Mouse (Mus musculus) CH12.LX (cell line): ENCODE results near the gene AI837181. TPM values are rescaled to one million over a fixed set of nuclear protein-coding genes. Genes with fewer than 3 reads are reported as not detected.

Experiments
- DNase-seq: peaks from one replicate; pipeline ENCODE4 v3.0.0-alpha.2; 2013; ENCODE audit errors: extremely low read depth
- H3K27ac ChIP-seq: 2 replicates; pipeline ENCODE4 v1.5.1; 2012; ENCODE audit warnings: low read depth, mild to moderate bottlenecking, control low read depth, moderate library complexity; ENCODE audit not compliant: insufficient read depth
- H3K27me3 ChIP-seq: replicated peaks from 2 replicates; pipeline ENCODE3; 2012; ENCODE audit warnings: inconsistent platforms
- H3K36me3 ChIP-seq, 2 experiments: replicated peaks in 1 of 2; 2 replicates each; pipeline versions ENCODE3 to v1.6.1; 2012; ENCODE audit warnings: inconsistent platforms in 1 of 2, low read length in 1 of 2, mild to moderate bottlenecking in 1 of 2, mixed read lengths in 1 of 2, moderate library complexity in 1 of 2; ENCODE audit not compliant: control insufficient read depth in 1 of 2, insufficient read depth in 1 of 2
- H3K4me1 ChIP-seq, 2 experiments: 2 replicates each; pipeline ENCODE4 v1.6.1; 2012; ENCODE audit warnings: inconsistent platforms in 1 of 2, moderate library complexity in 1 of 2; ENCODE audit not compliant: insufficient read depth in 2 of 2, control insufficient read depth in 1 of 2
- H3K4me2 ChIP-seq: 2 replicates; pipeline ENCODE4 v1.6.1; 2012; ENCODE audit warnings: low read depth, mild to moderate bottlenecking, control low read depth; ENCODE audit not compliant: poor library complexity, insufficient read depth, severe bottlenecking
- H3K4me3 ChIP-seq, 3 experiments: fragments of 150-350 bp in 1 of 3; sonication (generic) in 1 of 3; replicated peaks in 1 of 3; 2 replicates each; pipeline versions ENCODE3 to v1.5.1; 2011 to 2012; ENCODE audit warnings: low read depth in 2 of 3, low read length in 2 of 3, mild to moderate bottlenecking in 2 of 3, moderate library complexity in 2 of 3, control low read depth in 1 of 3, improper control_type of control experiment in 1 of 3, inconsistent platforms in 1 of 3, mixed read lengths in 1 of 3; ENCODE audit not compliant: poor library complexity in 1 of 3
- H3K79me2 ChIP-seq: replicated peaks from 2 replicates; pipeline ENCODE4 v1.6.1; 2012; ENCODE audit warnings: mild to moderate bottlenecking, moderate library complexity; ENCODE audit not compliant: control insufficient read depth, poor library complexity, insufficient read depth, severe bottlenecking; ENCODE audit errors: extremely low read depth
- H3K9ac ChIP-seq: 2 replicates; pipeline ENCODE4 v1.6.1; 2012; ENCODE audit warnings: low read depth, mild to moderate bottlenecking, control low read depth, moderate library complexity; ENCODE audit not compliant: insufficient read depth
- H3K9me3 ChIP-seq: replicated peaks from 2 replicates; pipeline ENCODE3; 2012; ENCODE audit warnings: low read length, inconsistent platforms, mixed read lengths
- CHD1 ChIP-seq: IDR thresholded peaks from 2 replicates; pipeline ENCODE4 v1.6.1; 2012; ENCODE audit warnings: low read depth, low read length, improper control_type of control experiment, inconsistent platforms
- CHD2 ChIP-seq: IDR thresholded peaks from 2 replicates; pipeline ENCODE4 v1.6.1; 2011; ENCODE audit warnings: low read length, improper control_type of control experiment
- CTCF ChIP-seq, 2 experiments: IDR thresholded peaks in 1 of 2; conservative IDR thresholded peaks in 1 of 2; 2 replicates each; pipeline ENCODE4 v1.5.1; 2011 to 2012; ENCODE audit warnings: low read depth in 2 of 2, low read length in 2 of 2, improper control_type of control experiment in 1 of 2, inconsistent platforms in 1 of 2, mild to moderate bottlenecking in 1 of 2, moderate library complexity in 1 of 2
- ELF1 ChIP-seq: IDR thresholded peaks from 2 replicates; pipeline ENCODE4 v1.6.1; 2014; ENCODE audit warnings: low read depth, mild to moderate bottlenecking, inconsistent platforms, low read length, improper control_type of control experiment
- ETS1 ChIP-seq: conservative IDR thresholded peaks from 2 replicates; pipeline ENCODE4 v1.6.1; 2012; ENCODE audit warnings: low read depth, mild to moderate bottlenecking, inconsistent platforms, low read length, improper control_type of control experiment, moderate library complexity
- GABPA ChIP-seq: IDR thresholded peaks from 2 replicates; pipeline ENCODE4 v1.6.1; 2012; ENCODE audit warnings: low read depth, low read length, improper control_type of control experiment, inconsistent platforms; ENCODE audit not compliant: insufficient replicate concordance
- HCFC1 ChIP-seq: IDR thresholded peaks from 2 replicates; pipeline ENCODE4 v1.6.1; 2012; ENCODE audit warnings: low read depth, mild to moderate bottlenecking, inconsistent platforms, low read length, improper control_type of control experiment
- IRF4 ChIP-seq: IDR thresholded peaks from 2 replicates; pipeline ENCODE4 v1.6.1; 2014; ENCODE audit warnings: low read depth, mild to moderate bottlenecking, inconsistent platforms, low read length, improper control_type of control experiment
- JUN ChIP-seq: IDR thresholded peaks from 2 replicates; pipeline ENCODE4 v1.6.1; 2011; ENCODE audit warnings: low read depth, mild to moderate bottlenecking, low read length, improper control_type of control experiment, moderate library complexity; ENCODE audit not compliant: insufficient read depth
- JUND ChIP-seq: conservative IDR thresholded peaks from 2 replicates; pipeline ENCODE4 v1.6.1; 2011; ENCODE audit warnings: low read depth, low read length, improper control_type of control experiment
- KAT2A ChIP-seq: IDR thresholded peaks from 2 replicates; pipeline ENCODE4 v1.6.1; 2012; ENCODE audit warnings: low read length, improper control_type of control experiment, inconsistent platforms; ENCODE audit not compliant: insufficient replicate concordance
- MAFK ChIP-seq: IDR thresholded peaks from 2 replicates; pipeline ENCODE4 v1.6.1; 2011; ENCODE audit warnings: low read length, improper control_type of control experiment; ENCODE audit not compliant: insufficient replicate concordance
- MAX ChIP-seq: IDR thresholded peaks from 2 replicates; pipeline ENCODE4 v1.6.1; 2011; ENCODE audit warnings: low read length, improper control_type of control experiment
- MAZ ChIP-seq: IDR thresholded peaks from 2 replicates; pipeline ENCODE4 v1.6.1; 2012; ENCODE audit warnings: low read depth, mild to moderate bottlenecking, inconsistent platforms, low read length, improper control_type of control experiment, moderate library complexity
- MXI1 ChIP-seq: IDR thresholded peaks from 2 replicates; pipeline ENCODE4 v1.6.1; 2011; ENCODE audit warnings: mild to moderate bottlenecking, low read depth, low read length, improper control_type of control experiment
- MYC ChIP-seq: IDR thresholded peaks from 2 replicates; pipeline ENCODE4 v1.6.1; 2011; ENCODE audit warnings: low read depth, mild to moderate bottlenecking, improper control_type of control experiment, low read length
- NELFE ChIP-seq: IDR thresholded peaks from 2 replicates; pipeline ENCODE4 v1.6.1; 2011; ENCODE audit warnings: low read depth, low read length, improper control_type of control experiment
- NRF1 ChIP-seq: IDR thresholded peaks from 2 replicates; pipeline ENCODE4 v1.6.1; 2014; ENCODE audit warnings: low read depth, mild to moderate bottlenecking, inconsistent platforms, low read length, improper control_type of control experiment, moderate library complexity
- PAX5 ChIP-seq: IDR thresholded peaks from 2 replicates; pipeline ENCODE4 v1.6.1; 2012; ENCODE audit warnings: low read length, inconsistent platforms, mixed read lengths
- POLR2A ChIP-seq: IDR thresholded peaks from 2 replicates; pipeline ENCODE4 v1.6.1; 2011; ENCODE audit warnings: low read depth, mild to moderate bottlenecking, improper control_type of control experiment, low read length
- RCOR1 ChIP-seq: conservative IDR thresholded peaks from 2 replicates; pipeline ENCODE4 v1.6.1; 2012; ENCODE audit warnings: low read depth, mild to moderate bottlenecking, inconsistent platforms, low read length, improper control_type of control experiment
- SIN3A ChIP-seq: IDR thresholded peaks from 2 replicates; pipeline ENCODE4 v1.6.1; 2012; ENCODE audit warnings: low read length, improper control_type of control experiment, inconsistent platforms
- SMC3 ChIP-seq: IDR thresholded peaks from 2 replicates; pipeline ENCODE4 v1.6.1; 2011; ENCODE audit warnings: low read depth, low read length, improper control_type of control experiment
- TBP ChIP-seq: conservative IDR thresholded peaks from 2 replicates; pipeline ENCODE4 v1.6.1; 2011; ENCODE audit warnings: low read depth, low read length, improper control_type of control experiment
- UBTF ChIP-seq: IDR thresholded peaks from 2 replicates; pipeline ENCODE4 v1.6.1; 2012; ENCODE audit warnings: low read depth, mild to moderate bottlenecking, inconsistent platforms, low read length, improper control_type of control experiment, moderate library complexity
- USF1 ChIP-seq: IDR thresholded peaks from 2 replicates; pipeline ENCODE4 v1.6.1; 2014; ENCODE audit warnings: low read depth, mild to moderate bottlenecking, inconsistent platforms, low read length, improper control_type of control experiment
- USF2 ChIP-seq: conservative IDR thresholded peaks from 2 replicates; pipeline ENCODE4 v1.6.1; 2011; ENCODE audit warnings: low read depth, low read length, improper control_type of control experiment
- ZC3H11A ChIP-seq: IDR thresholded peaks from 2 replicates; pipeline ENCODE4 v1.6.1; 2012; ENCODE audit warnings: low read depth, mild to moderate bottlenecking, inconsistent platforms, low read length, improper control_type of control experiment
- ZNF384 ChIP-seq: IDR thresholded peaks from 2 replicates; pipeline ENCODE4 v1.6.1; 2012; ENCODE audit warnings: low read depth, low read length, improper control_type of control experiment, inconsistent platforms
- dilution Hi-C: fragments of 300-500 bp; cut with MboI; formaldehyde crosslinking; loops from 2 replicates; pipeline ENCODE4 v1.14.3; 2020; ENCODE audit warnings: low sequenced_read_pairs; ENCODE audit not compliant: extremely low pct_unique_long_range_greater_than_20kb, extremely low pct_ligation_motif_present
- in situ Hi-C: fragments of 300-500 bp; cut with MboI; formaldehyde crosslinking; loops from 3 replicates; pipeline ENCODE4 v1.14.3; 2019; ENCODE audit warnings: low sequenced_read_pairs, low pct_ligation_motif_present, low pct_unique_long_range_greater_than_20kb, mixed read lengths
- polyA plus RNA-seq: library from polyadenylated mRNA; unstranded; fragments of >175 nt; gene quantifications from 2 replicates; pipeline ENCODE4 v1.2.1, GENCODE M21; 2012; ENCODE audit warnings: low read depth; ENCODE audit not compliant: insufficient read length
- total RNA-seq, 2 experiments: library from RNA; depleted of rRNA; stranded (reverse); fragments of 300-350 nt in 1 of 2; fragments of >200 nt in 1 of 2; gene quantifications; 2 replicates each; pipeline ENCODE4 v1.2.3; 2012 to 2014

The AI837181 gene
- total and polyA plus RNA-seq, 3 experiments = 9.8 to 25.1 (median 22.0) TPM

GRCm38 (mm10) chr19:5447515-5448353, 22.8 kb downstream of the AI837181 start, which contains the start of gene Fosl1:
Gene Fosl1, plus strand, starts transcription at chr19:5447547.
- H3K4me3 ChIP-seq = peak within 1 kb of the TSS; percentile 7 to 47 (median 38)
- peaks cover 40% of the 10 kb centered on the region for H3K27me3 ChIP-seq
- no peaks in the 10 kb centered on the region for H3K79me2 ChIP-seq
- in situ Hi-C loops (no loop called here), dilution Hi-C loops (no loop called here)
- peaks cover 9 to 20% of the 10 kb centered on the region in 2 experiments for H3K4me1 ChIP-seq
- TF ChIP-seq MYC (no peak), USF2 (no peak), POLR2A (no peak), MAZ (0 out of 2 replicates have a peak, but pooled peaks have one; percentile 11), HCFC1 (peak; percentile 22; the same call in 1 of the 2 replicates), IRF4 (no peak), TBP (no peak), ZNF384 (no peak), MAFK (no peak), PAX5 (no peak), CHD1 (0 out of 2 replicates have a peak, but pooled peaks have one; percentile 61), GABPA (no peak), MXI1 (peak; percentile 19; the same call in 1 of the 2 replicates), UBTF (no peak), RCOR1 (no peak), SMC3 (no peak), NRF1 (no peak), SIN3A (peak; percentile 64; the same call in 1 of the 2 replicates), ELF1 (no peak), KAT2A (no peak), CTCF (conservative IDR thresholded peaks at IDR 0.05 in 1 of 2, IDR thresholded peaks at IDR 0.05 in 1 of 2; ENCODE audit: low read depth in 2 of 2, low read length in 2 of 2) (no peak), JUN (no peak), JUND (no peak), ZC3H11A (no peak), USF1 (no peak), MAX (no peak), ETS1 (no peak), NELFE (no peak), CHD2 (0 out of 2 replicates have a peak, but pooled peaks have one; percentile 16)
- peak; percentile 42 for DNase-seq
- no peaks in the 10 kb centered on the region for H3K9me3 ChIP-seq
- H3K36me3 ChIP-seq = peaks cover 0 to 1% of the 10 kb centered on the region in 2 experiments
- H3K27ac ChIP-seq = no peak within 1 kb of the TSS
- H3K4me2 ChIP-seq = peak within 1 kb of the TSS; percentile 83
- H3K9ac ChIP-seq = no peak within 1 kb of the TSS
